Mouse (Mus musculus): ENCODE results near the gene Supt5.

Gene Supt5

DNA sequence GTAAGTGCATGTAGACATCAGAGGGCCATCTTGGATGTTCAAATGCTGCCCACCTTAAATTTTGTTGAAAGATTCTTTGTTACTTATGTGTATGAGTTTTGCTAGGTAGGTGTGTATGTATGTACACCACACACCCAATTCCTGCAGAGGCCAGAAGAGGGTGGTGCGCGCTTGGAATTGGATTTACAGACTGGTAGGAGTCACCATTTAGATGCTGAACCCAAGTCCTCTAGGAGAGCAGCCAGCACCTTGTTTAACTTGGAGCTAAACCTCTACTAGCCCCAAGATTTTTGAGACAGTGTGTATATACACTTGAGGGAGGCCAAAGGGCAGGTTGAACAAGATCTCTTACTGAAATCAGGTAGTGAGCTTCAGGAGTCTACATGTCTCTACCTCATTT, 14.7 kb upstream of the Supt5 start:
- DNase-seq (ENCODE audit: low spot score in 2 of 2), result no peak

DNA sequence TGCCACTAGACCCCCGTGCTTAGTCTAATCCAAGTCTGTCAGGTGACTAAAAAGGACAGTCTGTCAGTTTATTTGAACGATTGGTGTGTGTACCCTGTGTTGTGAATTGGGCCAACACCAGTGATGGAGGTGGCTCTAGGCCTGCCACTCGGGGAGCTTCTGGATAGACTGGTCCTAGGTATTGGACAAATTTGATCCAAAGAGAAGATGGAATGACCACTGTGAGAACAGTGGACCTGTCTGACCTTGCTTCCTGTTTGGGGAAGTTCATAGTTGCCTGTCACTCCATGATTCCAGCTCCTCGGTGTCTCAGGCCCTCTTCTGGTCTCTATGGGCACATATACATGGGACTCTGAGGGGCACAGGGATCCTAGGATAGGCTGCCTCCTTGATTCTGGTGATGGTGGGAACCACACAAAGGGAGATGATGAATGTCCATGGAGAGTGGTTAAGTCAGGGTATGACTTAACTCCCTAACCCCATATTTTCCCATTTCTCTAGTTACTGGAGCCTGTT, 13.2 kb upstream of the Supt5 start:
- DNase-seq (ENCODE audit: low spot score in 2 of 2), result no peak

DNA sequence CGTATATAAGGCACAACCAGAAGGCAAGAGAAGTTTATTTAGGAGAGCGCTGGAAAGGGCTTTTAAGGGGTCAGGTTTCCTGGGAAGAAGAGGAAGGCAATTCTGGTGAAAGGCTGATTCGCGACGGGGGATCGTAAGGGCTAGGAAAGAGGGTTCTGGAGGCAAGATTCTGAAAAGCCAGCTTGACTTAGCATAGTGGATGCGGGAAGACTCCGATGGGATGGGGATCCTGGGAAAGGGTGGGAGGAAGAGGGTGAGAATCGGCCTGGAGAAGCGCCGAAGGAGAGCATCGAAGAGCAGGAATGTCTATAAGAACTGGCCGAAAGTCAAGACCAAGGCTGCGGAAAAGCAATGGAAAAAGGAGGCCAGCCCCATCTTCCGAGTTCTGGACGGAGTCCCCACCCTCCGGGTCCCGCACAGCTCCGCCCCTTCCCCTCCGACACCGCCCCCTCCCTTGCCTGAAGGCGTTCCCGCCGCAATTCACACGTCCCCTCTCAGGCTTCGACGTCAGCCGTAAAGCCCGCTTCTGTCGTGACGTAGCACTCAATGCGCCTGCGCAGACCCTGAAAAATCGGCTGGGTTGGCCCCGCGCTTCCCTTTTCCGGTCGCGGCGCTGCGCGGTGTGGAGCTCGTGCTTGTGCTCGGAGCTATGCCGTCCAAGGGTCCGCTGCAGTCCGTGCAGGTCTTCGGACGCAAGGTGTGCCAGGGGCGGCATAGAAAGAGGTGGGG, 11.8 kb upstream of the Supt5 start, which contains the start of gene Rps16:
TSS of gene Rps16 (plus strand) at position 498 of the 729 bp plus-strand sequence.
- peak; percentile 89 to 97 for DNase-seq (ENCODE audit: low spot score in 2 of 2)

DNA sequence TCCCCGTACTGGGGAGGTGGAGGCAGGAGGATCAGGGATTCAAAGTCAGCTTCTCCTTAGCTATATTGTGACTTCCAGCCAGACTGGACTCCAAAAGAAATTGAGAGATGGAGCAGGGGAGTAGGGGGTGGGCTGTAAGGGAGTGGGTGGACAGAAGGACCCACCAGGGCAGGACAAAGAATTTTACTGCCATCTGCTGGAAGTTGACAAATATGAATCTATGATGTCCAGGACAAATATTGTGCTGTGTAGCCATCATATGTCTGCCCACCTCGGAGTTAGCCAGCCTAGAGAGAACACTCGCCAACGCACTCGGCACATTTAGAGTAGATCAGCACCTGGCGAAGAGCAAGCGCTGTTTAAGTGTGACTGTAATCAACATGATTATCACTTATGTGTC, 10.1 kb upstream of the Supt5 start:
- DNase-seq (ENCODE audit: low spot score in 2 of 2), result no peak

DNA sequence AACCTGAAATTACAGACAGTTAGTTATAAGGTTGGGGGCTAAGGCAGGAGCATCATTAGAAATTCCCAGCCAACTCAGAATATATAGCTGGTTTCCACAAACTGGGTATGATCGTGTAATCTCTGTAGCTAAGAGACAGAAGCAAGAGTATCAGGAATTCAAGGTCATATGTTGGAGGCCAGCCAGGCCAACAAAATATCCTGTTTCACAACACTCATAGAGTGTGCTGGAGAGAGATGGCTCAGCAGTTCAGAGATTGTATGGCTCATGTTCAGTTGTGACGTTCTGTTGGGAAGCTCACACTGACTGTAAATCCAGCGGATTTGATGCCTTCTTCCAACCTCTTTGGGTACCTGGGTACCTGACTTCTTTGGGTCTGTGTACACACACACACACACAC, 9.2 kb upstream of the Supt5 start:
- DNase-seq (ENCODE audit: low spot score in 2 of 2), result no peak

DNA sequence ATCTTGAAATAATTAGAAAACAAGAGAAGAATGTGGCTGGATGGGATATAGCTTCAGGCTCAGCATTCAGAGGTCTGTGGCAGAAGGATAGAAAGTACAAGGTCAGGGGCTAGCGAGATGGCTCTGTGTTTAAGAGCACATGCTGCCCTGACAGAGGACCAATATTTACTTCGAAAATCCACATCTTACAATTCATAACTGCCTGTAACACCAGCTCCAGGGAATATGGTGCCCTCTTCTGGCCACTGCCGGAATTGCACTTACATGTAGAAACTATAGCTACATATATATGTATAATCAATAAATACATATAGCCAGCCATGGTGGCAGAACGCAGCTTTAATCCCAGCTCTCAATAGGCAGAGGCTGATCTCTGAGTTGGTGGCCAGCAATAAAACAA, 6.1 kb upstream of the Supt5 start:
- DNase-seq (ENCODE audit: low spot score in 2 of 2), result peak in 1 of 2 experiments; percentile 70

DNA sequence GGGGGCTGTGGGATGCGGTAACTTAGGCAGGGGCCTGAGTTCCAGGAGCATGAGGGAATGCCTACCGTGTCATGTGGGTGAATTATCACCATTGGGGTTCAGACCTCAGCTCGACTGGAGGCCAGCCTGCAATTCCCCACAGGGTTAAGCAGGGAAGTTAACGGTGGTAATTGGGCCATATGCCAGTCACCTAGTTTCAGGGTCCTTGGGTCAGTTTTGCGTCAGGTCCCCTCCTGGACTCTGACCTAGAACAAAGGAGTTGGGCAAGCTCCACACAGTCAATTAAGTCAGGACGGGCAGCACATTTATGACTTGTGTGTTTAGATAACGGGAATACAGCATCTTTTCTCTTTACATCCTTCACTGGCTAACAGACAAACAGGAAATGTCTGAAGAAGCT, 2.8 kb upstream of the Supt5 start:
- DNase-seq (ENCODE audit: low spot score in 2 of 2), result no peak

DNA sequence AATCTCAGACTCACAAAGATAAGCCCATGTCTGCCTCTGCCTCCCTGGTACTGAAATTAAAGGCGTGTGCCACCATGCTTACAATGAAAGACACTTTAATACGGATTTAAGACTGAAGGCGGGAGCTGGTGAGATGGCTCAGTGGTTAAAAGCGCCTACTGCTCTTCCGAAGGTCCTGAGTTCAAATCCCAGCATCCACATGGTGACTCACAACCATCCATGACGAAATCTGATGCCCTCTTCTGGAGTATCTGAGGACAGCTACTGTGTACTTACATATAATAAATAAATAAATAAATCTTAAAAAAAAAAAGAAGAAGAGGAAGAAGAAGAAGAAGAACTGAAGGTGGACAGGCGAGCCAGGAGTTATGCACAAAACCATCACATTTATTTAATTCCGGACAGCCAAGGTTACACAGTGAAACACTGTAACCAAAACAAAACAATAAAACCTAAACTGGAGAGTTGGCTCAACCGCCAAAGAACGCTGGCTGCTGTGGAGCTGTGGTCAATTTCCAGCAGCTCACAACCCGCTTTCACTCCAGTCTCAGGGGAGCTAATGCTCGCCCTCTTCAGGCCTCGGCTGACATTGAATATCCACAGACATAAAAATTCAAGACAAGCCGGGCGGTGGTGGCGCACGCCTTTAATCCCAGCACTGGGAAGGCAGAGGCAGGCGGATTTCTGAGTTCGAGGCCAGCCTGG, 819 bp upstream of the Supt5 start:
- DNase-seq (ENCODE audit: low spot score in 2 of 2), result peak in 1 of 2 experiments; percentile 36

DNA sequence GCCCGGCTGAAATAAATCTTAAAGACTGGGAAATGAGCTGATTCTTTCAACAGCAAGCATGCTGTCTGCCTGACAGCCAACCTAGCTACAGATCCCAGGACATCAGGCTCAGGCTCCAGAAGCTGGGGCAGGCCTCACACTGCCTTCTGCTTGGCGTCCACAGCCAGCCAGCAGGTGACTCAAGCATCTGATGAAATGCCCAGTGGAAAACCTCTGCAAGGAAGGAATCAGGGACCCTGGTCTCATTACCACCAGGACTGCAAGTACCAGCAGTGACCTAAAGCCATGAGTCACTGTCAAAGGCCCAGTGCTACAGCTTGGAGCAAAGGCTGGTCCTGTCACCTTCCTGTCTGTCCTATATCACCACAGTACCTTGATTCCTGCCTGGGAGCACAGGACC, 3.1 kb downstream of the Supt5 start:
- DNase-seq (ENCODE audit: low spot score in 2 of 2), result no peak

DNA sequence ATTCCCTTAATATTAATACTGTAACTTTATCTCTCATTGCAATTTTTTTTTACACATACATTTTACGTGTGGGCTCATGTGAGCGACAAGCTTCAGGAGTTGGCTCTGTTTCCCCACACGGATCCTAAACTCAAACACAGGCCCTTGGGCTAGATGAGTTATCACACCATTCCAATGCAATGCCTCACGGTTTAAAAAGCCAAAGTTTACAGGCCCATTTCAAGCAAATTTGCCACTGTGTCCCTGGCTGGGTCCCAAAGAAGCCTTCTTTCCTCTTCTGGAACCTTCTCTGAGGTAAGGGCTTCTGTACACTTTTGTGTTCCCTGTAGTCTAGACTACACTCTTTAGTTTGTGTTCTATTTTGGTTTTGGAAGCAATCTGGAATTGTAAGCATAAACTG, 4.0 kb downstream of the Supt5 start:
- DNase-seq (ENCODE audit: low spot score in 2 of 2), result no peak

DNA sequence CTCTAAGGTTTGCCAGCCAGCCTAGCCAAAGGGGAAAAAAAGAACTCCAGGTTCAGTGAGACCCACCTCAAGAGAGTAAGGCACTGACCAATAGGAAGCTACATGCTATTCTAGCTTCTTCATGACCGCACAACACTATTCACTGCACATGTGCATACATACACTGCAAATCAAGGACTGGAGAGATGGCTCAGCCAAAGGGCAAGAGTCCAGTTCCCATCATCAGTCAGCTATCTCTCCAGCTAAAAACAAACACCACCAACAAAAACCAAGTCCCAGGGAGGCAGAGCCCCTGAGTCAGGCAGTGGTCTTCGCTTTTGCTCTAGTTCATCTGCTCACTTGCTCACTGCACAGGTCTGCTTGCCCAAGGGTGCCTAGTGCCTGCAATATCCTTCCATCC, 10.3 kb downstream of the Supt5 start:
- no peak for DNase-seq (ENCODE audit: low spot score in 2 of 2)

DNA sequence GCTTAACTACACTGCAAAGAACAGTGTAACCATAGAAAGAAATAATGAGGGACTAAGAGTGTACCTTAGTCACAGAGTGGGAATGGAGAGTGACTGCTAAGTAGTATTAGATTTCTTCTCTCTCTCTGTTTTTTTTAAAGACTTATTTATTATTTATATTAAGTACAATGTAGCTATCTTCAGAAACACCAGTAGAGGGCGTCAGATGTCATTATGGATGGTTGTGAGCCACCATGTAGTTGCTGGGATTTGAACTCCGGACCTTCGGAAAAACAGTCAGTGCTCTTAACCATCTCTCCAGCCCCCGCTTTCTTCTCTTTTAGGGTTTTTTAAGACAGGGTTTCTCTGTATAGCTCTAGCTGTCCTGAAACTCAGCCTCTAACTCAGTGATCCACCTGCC, 12.1 kb downstream of the Supt5 start:
- no peak for DNase-seq (ENCODE audit: low spot score in 2 of 2)

DNA sequence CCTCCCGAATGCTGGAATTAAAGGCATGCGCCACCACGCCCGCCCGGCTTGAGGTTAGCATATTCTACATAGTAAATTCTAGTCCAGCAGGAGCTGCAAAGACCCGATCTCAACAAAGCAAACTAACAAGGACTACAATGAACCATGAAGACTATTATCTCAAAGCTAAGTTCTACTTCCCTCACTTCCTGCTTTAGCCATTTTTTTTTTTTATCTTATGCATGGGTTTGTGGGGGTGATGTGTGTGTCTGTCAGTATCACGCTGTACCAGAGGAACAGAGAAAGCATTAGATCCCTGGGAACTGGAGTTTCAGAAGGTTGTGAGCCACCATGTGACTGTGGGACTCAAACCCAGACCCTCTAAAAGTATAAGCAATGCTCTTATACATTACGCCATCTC, 13.3 kb downstream of the Supt5 start:
- no peak for DNase-seq (ENCODE audit: low spot score in 2 of 2)

DNA sequence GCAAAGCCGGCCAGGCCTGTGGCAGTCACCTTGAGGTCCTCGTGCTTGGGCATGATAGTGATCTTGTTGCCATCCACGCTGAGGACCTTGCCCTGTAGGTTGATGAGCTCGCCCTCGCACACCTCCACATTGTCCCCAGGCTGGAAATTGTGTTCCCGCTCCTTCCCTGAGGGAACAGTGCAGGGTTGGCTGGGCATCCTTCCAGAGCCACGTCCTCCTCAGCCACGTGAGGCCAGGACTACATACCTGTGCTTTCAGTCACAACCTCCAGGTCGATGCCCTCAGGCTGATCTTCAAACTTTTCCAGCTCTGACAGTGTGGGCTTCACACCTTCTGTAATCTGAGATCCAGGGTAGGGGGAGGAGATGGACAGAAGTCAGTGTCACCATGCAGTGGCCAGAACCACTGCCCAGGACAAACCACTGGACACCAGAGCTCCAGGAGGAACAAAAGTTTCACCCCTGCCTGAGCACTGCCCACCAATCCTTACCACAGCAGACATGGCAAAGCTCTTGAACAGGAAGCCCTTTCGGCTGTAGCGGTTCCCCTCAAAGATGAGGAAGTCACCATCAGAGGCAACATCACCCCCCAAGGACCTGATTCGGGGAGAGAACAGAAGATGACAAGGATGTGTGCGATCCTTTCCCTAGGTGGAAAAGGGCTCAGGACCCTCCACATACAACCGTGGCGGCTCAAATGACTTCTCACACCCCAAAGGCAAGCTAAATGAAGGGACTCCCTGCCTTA, 16.4 kb downstream of the Supt5 start:
- no peak for DNase-seq (ENCODE audit: low spot score in 2 of 2)

DNA sequence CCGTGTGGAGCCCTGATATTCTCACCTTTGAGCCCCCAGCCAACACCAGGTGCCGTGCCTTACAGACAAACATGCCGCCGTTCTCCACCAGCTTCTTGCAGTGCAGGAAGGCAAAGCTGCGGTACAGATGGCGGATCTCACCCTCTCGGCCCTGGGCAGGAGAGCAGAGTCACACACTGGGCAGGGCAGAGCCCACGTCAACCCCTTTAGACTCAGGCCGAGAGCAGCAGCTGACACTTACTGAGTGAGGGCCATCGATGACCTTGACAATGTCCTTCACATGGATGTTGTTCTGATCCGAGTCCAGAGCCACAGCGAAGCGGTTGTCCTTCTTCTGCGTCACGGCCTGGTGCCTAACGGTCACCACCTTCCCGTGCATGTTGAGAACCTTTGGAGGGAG, 19.8 kb downstream of the Supt5 start:
- DNase-seq (ENCODE audit: low spot score in 2 of 2), result no peak

DNA sequence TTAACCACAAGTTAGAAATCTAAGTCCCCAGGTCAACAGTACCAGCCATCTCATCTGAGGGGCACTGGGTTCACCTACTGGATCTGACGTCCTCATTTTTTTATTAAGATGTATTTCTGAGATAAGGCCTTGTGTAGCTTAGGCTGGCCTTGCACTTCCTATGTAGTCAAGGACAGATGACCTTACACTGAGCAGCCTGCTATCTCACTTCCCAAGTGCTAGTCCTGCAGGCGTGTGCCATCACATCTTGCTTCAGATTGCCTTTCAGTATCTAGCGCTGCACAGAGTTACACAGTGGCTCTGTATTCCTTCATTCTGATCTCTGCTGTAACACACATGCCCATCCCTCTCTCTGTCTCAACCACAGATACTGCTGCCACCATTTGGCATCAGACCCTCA, 20.5 kb downstream of the Supt5 start:
- DNase-seq (ENCODE audit: low spot score in 2 of 2), result no peak

DNA sequence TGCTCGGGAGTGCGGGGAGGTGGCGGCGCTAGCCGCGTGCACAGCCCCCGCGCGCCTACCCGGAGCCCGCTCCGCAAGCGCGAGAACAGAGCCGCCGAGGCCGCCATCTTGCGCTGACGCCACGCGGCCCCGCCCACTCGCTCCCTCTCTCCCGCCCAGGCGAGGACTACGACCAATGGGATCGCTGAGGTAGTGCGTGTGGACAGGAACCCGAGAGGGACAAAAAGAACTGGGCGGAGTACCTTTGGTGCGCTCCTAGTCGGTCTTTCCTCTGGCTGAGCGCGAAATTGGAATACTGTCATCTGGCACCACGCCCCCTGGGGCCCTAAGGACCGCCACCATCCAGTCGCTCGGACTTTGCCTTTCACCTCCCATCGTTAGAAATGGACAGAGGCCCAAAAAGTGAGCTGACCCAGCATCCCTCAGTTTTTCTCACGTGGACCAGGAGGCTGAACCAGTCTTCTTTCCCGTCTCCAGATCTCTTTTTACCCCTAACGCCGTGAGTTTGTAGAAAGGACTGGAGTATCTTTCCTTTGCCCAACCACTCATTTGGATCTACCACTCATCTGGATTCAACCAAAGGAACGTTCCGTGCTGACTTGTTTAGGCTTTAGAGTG, 26.5 kb downstream of the Supt5 start, which contains the start of gene Timm50:
TSS of gene Timm50 (minus strand) at position 147 of the 618 bp plus-strand sequence.
- DNase-seq (ENCODE audit: low spot score in 2 of 2), result peak; percentile 94 to 98

DNA sequence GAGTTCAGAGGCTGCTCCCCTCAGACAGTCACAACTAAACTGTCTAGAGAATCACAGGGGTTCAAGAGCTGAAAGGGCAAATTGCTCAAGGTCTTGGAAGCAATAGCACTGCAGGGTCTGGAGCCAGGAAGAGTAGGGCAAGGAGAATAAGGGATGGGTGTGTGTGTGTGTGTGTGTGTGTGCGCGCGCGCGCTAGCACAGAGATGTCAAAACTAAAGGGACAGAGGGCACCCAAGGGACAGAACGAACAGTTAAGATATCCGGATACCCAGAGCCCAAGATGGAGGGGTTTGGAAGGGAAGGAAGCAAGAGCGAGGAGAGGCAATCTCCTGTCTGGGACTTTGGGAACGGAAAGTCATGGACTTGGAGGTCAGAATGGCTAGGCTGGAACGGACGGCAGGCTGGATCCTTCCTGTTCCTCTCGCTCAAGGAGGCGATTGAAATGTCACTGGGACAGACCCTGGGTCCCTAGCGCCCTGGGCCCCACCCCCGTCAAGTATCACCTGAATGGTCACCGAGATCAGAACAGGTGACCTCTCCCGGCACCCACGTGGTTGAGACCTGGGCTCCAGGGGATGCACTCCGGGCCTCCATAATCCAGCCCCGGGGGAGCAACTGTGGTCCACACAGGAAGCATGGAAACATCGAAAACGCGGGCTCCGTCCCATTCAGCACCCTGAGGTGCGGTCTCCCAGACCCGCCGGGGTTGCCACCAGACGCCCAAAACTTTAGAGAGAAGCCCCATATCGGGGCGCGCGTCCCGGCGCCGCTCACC, 27.2 kb downstream of the Supt5 start:
- DNase-seq (ENCODE audit: low spot score in 2 of 2), result no peak

DNA sequence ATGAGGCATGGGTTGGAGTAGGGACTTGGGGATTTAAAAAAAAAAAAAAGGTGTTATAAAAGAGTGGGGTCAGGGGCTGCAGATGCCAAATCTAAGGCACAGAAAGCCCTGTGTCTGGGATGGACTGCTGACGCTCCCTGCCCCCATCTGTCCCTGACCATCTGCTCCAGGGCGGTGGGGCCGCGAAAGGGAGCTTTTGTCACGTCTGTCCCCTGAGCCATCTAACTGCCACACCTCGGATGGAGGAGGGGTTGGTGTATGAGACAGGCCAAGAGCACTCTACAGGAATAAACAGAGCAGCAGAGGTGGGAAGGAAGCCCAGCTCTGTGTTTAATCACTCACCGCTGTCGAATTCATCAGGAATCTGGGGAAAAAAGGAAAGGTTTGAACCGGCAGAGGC, 28.8 kb downstream of the Supt5 start:
- no peak for DNase-seq (ENCODE audit: low spot score in 2 of 2)

DNA sequence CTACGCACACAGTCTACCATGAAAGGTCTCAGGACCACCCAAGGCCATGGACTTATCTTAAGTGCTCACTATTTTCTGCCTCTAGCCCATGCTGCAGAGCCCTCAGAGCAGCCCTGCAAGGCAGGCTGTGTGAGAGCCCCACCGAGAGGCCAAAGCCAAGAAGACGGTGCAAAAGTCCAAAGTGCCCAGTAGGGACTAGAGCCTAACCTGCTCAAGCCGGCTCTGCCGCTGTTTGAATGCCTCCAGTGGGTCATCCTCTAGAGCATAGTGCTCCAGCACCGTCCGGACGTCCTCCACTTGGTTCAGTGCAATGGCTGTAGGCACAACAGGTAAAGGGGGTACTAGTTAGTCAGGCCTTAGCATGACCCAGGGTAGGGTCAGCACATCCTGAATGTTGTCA, 32.3 kb downstream of the Supt5 start:
- DNase-seq (ENCODE audit: low spot score in 2 of 2), result no peak

DNA sequence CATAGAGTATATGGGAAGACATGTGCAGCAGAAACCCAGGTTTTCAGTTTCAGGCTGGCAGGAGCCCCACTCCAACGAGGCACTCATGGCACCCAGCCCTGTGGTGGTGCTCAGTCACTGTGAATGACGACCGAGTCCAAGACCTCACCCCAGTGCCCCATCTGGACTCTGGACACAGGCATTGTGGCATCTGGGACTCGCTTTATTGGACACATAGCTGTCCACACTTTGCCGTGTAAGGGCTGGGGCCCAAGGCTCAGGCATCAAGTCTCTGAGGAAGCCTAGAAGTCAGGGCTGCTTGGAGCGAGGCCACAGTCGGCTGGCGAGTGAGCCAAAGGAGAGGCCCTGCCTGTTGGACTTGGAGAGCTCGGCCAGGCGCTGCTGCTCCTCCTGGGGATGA, 32.9 kb downstream of the Supt5 start:
- no peak for DNase-seq (ENCODE audit: low spot score in 2 of 2)

Data from left cerebral cortex, adult 9 months (tissue).